Mouse (Mus musculus): ENCODE results near the gene Atoh7.
"Not testable (repeated sequence)": the region's sequence is repeated elsewhere in the genome, so short reads cannot be mapped to it uniquely, and the experiment has no call there.

Atoh7 gene

GRCm38 (mm10) chr10:63099521-63099920 is at the start of gene Atoh7:
Atoh7 (plus strand) TSS chr10:63099651.
- in situ Hi-C loops (cut with MboI, MseI), result no loop called here

- in situ Hi-C loops (cut with MboI, MseI), result no loop called here
These were observed 48.2 kb upstream of the Atoh7 start for GRCm38 (mm10) chr10:63051267-63051666.

DNA sequence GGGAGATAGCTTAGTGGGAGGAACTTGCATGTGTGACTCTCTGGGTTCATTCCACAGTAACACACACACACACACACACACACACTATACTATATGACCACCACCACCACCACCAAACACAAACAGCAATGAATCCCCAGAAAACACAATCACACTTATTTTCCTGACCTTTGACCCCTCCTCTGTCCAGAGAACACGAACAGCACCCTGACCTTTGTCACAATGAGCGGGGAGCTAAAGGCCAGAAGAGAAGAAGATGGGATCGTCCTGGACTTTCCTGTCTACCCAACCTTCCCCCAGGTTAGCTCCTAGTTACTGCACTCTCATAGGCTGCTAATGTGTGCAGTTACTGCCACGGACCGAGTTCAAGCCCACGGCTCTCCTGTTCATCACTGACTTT is 47.4 kb upstream of the Atoh7 start:
- in situ Hi-C loops (cut with MboI, MseI), result no loop called here

GRCm38 (mm10) chr10:63053007-63053406 is 46.4 kb upstream of the Atoh7 start:
- in situ Hi-C loops (cut with MboI, MseI), result no loop called here

DNA sequence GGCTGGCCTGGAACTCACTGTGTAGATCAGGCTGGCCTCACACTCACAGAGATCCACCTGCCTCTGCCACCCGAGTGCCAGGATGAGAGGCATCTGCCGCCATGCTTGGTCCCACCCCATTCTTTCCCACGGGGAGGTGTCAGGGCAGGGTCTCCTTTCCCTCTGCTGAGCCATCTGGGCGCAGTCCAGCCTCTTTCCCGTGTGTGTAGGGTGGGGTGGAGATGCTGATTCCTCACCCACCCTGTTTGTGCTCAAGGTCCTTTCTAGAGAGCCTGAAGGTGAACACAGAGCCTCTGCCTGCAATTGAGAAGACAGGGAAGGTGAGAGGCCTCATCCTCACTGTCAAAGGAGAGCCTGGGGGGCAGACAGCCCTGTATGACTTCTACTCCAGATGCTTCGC is 45.4 kb upstream of the Atoh7 start:
- in situ Hi-C loops (cut with MboI, MseI), result not testable (repeated sequence)

GRCm38 (mm10) chr10:63054586-63054985 is 44.9 kb upstream of the Atoh7 start:
- in situ Hi-C loops (cut with MboI, MseI), result no loop called here

DNA sequence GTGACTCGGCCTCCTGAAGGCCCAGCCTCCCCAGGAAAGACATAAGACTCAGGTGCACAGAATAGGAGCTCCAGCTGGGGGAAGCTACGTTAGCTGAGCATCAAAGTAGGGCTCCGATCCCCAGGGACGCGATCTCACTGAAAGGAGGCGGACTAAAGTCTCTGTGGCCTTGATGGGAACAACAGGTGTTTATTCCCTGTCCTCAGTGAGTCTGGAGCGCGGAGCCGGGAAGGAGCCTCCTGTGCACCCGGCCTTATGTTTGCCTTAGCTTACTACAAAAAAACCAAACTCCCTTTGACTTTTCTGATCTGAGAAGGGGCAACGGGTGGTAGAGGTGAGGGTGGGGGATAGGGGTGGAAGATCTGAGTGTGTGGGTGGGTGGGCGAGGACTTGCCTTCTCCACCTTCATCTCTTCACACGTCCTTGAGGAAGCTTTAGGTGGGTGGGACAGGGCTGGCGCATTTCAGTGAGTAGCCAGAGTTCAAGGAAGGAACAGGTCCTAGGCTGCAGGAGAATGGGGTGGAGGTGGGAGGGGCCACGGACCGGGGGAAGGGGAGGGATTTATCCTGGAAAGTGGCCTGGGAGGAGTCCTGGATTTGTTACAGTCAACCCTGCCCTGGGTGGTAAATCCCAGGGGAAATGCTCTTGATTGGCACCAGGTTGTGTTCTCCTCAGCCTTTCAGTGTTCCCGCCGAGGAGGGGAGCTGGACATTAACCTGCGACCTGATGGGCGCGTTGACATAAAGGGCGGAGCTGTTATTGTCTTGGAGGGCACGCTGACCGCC is 42.3 kb upstream of the Atoh7 start:
- in situ Hi-C loops (cut with MboI, MseI), result no loop called here

GRCm38 (mm10) chr10:63059862-63060261 is 39.6 kb upstream of the Atoh7 start, which contains the start of gene Pbld1:
Pbld1 (plus strand) TSS chr10:63060162.
- in situ Hi-C loops (cut with MboI, MseI), result loop anchor here in 1 of 2 experiments (10.0 kb wide), 1 partner anchor 1275 kb away; the partner anchor contains the start of gene H2afy2

DNA sequence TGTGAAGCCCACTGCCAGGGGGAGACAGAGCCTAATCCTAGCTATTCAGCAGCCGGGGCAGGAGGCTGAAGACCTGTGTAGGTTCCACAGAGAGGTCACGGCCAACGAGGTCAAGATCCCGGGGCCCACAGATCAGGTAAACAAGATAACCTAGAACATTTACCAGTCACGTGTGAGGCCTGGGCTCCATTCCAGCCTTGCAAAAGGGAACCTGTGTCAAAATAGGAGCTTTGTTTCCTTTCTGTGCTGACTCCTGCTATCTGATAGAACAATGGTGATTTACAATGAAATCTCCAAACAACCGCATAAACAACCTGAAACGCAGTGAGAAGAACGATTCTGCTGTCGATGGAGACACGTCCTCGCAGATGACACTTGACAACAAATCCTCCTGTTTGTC is 39.0 kb upstream of the Atoh7 start:
- in situ Hi-C loops (cut with MboI, MseI), result loop anchor here in 1 of 2 experiments (10.0 kb wide), 1 partner anchor 1276 kb away; the partner anchor contains the start of gene H2afy2

- in situ Hi-C loops (cut with MboI, MseI), result loop anchor here in 1 of 2 experiments (10.0 kb wide), 1 partner anchor 1276 kb away; the partner anchor contains the start of gene H2afy2
These were observed 38.2 kb upstream of the Atoh7 start for GRCm38 (mm10) chr10:63061266-63061665.

- in situ Hi-C loops (cut with MboI, MseI), result loop anchor here in 1 of 2 experiments (10.0 kb wide), 1 partner anchor 1278 kb away; the partner anchor contains the start of gene H2afy2
These were observed 36.8 kb upstream of the Atoh7 start for GRCm38 (mm10) chr10:63062696-63063095.

- in situ Hi-C loops (cut with MboI, MseI), result loop anchor here in 1 of 2 experiments (10.0 kb wide), 1 partner anchor 1279 kb away; the partner anchor contains the start of gene H2afy2
These were observed 36.1 kb upstream of the Atoh7 start for GRCm38 (mm10) chr10:63063365-63063764.

- in situ Hi-C loops (cut with MboI, MseI), result loop anchor here in 1 of 2 experiments (10.0 kb wide), 1 partner anchor 1280 kb away; the partner anchor contains the start of gene H2afy2
These were observed 34.9 kb upstream of the Atoh7 start for GRCm38 (mm10) chr10:63064516-63064915.

DNA sequence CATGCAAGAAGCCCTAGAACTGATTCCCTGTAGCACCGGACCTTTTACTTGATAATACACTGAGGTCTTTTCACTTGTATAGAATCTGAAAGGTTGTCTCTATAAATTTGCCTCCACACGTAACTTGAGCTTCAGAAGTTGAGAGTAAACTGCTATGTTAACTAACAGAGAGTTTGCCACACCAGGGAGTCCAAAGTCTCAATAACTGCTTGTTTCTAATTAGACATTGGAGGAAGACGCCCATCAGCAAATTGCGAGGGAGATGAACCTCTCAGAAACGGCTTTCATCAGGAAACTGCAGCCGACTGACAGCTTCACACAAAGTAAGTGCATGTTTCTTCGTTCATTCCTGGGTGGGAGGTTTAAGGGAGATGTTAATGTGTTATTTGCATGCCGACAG is 33.9 kb upstream of the Atoh7 start:
- in situ Hi-C loops (cut with MboI, MseI), result loop anchor here in 1 of 2 experiments (10.0 kb wide), 1 partner anchor 1281 kb away; the partner anchor contains the start of gene H2afy2

GRCm38 (mm10) chr10:63065988-63066387 is 33.5 kb upstream of the Atoh7 start:
- in situ Hi-C loops (cut with MboI, MseI), result loop anchor here in 1 of 2 experiments (10.0 kb wide), 1 partner anchor 1281 kb away; the partner anchor contains the start of gene H2afy2

DNA sequence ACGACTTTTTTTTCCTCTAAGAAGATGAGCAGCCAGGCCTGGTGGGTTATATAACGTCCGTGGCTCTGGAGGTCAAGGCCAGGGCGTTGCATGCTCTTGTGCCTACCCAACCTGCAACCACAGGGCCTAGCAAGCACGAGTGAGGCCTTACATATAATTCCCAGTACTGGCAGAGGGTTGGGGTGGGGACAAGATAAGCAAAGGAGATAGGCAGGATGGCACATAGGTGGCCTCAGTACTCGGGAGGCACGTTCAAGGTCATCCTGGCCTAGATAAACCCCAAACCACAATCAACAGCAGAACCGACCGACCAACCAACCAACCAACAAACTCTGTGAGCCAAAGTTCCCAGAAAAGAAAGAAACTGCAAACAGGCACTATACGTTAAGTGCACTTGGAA is 13.1 kb upstream of the Atoh7 start:
- in situ Hi-C loops (cut with MboI, MseI), result no loop called here

- in situ Hi-C loops (cut with MboI, MseI), result no loop called here
These were observed 10.2 kb upstream of the Atoh7 start for GRCm38 (mm10) chr10:63089103-63089757.

DNA sequence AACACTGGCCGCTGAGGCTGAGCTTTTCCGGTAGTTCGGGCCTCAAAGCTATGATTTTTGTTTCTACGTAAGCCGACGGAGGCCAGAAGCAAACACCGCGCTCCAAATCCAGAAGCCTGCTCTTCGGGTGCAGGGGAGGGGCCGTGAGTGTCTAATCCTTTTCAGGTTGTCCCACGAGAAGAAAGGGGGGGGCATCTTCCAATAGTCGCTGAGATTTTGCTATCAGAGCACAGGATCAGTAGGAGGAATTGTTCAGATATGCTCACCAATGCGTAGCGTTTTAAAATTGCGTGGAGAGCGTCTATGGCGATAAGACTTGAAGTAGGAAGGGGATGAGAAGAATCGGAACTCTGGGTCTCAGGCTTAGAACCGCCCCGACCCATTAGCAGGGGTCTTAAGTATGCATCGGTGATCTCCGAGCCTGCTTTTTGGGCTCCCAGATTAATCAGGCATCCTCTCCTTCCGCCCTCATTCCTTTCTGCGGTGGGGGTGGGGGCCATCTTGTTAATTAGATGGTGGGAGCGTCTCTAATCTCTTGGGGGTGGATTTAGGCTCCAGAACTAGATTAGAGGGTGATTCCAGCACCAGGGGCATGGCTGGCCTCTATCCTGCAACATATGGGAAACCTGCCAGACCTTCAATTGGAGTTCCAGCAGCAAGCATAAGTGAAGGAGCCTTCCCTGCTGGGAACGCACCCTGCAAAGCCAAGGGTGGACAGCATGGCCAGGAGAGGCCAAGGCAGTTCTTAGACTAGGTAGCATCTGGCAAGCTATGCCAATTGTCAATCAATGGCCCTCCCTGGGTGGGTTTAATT is 9.5 kb upstream of the Atoh7 start:
- in situ Hi-C loops (cut with MboI, MseI), result no loop called here

DNA sequence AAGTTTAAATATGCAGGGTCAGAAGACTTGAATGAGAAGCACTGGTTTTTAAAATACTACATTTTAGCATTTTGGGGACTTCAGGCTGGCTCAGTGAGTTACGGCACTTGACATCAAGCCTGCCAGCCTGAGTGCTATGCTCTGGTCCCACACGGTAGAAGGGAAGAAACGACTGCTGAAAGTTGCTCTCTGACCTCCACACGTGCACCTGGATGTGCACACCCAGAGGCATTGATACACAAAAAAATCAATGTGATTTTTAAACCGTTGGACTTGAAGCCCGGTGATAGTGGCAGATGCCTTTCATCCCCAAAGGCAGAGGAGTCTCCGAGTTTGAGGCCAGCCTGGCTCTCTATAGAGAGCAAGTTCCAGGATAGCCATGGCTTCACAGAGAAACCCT is 7.5 kb upstream of the Atoh7 start:
- in situ Hi-C loops (cut with MboI, MseI), result no loop called here

- in situ Hi-C loops (cut with MboI, MseI), result no loop called here
These were observed 6.6 kb upstream of the Atoh7 start for GRCm38 (mm10) chr10:63092616-63093550.
